Comparison of ENCODE assay signal across 9 mouse cellular contexts in the genomic region with DNA sequence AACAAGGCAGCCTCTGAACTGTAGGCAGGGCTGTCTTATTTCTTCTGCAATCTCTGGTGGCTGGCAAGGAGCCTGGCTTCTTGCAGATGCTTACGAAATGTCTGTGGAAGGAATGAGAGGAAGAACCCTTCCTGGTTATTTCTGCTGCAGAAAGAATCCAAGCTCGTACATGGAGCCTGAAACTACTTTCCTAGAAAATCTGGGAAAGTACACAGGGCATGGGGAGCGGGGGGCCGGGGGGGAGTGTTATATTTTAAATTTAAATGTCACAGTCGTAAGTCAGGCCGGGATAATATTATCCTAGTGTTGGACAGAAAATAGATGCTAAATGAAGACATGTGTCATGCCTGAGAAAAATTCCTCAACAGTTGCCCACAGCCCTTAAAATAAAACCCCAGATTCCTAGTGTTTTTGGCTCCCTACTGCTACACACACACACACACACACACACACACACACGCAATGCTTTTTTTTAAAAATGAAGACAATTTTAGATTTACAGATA. TPM values are rescaled to one million over a fixed set of nuclear protein-coding genes. Genes with fewer than 3 reads are reported as not detected.
DNase-seq lines count a peak whose midpoint lies in the region; ATAC-seq and TF ChIP-seq lines count a peak whose summit lies in the region.
"Had no signal": no experiment of that assay in that cellular context is flagged by ENCODE, and none has a peak within 500 bp of the region (broad histone marks: within the 10 kb centered on the region; RNA-seq: fewer than 3 reads in every experiment).

No protein-coding gene starts in this region.

- 71% methylated on average over 7 of the region's 7 CpGs for WGBS in heart, adult 2 months
- 88% methylated on average over 7 of the region's 7 CpGs for WGBS in hindbrain, embryonic 16.5 days
- WGBS in kidney, embryonic 15.5 days = 79% methylated on average over 7 of the region's 7 CpGs

- no peaks in the 10 kb centered on the region for H3K9me3 ChIP-seq in hindbrain, embryonic 16.5 days (ENCODE audit: control insufficient read depth, low read length)
- no peaks in the 10 kb centered on the region for H3K9me3 ChIP-seq in kidney, embryonic 15.5 days (replicated peaks)

- intact Hi-C loops in heart, adult 2 months (cut with DNase I) = no loop called here

- no peaks in the 10 kb centered on the region for H3K4me1 ChIP-seq in heart, adult 2 months (ENCODE audit: control insufficient read depth, insufficient read depth, low read length)
- H3K4me1 ChIP-seq in hindbrain, embryonic 16.5 days (ENCODE audit: control insufficient read depth, insufficient read depth, low read depth, low read length) = no peaks in the 10 kb centered on the region
- H3K4me1 ChIP-seq in kidney, embryonic 15.5 days = 0 out of 2 replicates have a peak, but pooled peaks cover 3% of the 10 kb centered on the region

- no peak for ATAC-seq in hindbrain, embryonic 16.5 days
- no peak for ATAC-seq in kidney, embryonic 15.5 days (replicated peaks; ENCODE audit: low FRiP score)

- H3K9ac ChIP-seq in heart, adult 2 months (ENCODE audit: low read depth, low read length) = no peak overlapping the region
- H3K9ac ChIP-seq in hindbrain, embryonic 16.5 days (ENCODE audit: low read depth, low read length) = no peak overlapping the region
- H3K9ac ChIP-seq in kidney, embryonic 15.5 days = no peak overlapping the region
- H3K9ac ChIP-seq: liver, embryonic 14.5 days had no signal

- no peak for TF ChIP-seq CTCF in heart, adult 2 months (IDR thresholded peaks at IDR 0.05)

- no peaks in the 10 kb centered on the region for H3K79me2 ChIP-seq in heart, adult 2 months (replicated peaks; ENCODE audit: control insufficient read depth, insufficient read depth, low read length)
- no peaks in the 10 kb centered on the region for H3K79me2 ChIP-seq in myocyte (ENCODE audit: control insufficient read depth, insufficient read depth)

- H3K27ac ChIP-seq in heart, adult 2 months = no peak overlapping the region
- no peak overlapping the region for H3K27ac ChIP-seq in hindbrain, embryonic 16.5 days (ENCODE audit: low read depth, low read length)
- no peak overlapping the region for H3K27ac ChIP-seq in kidney, embryonic 15.5 days
- H3K27ac ChIP-seq: liver, embryonic 14.5 days had no signal

- H3K4me2 ChIP-seq in myocyte (ENCODE audit: low read depth) = no peak overlapping the region
- H3K4me2 ChIP-seq in hindbrain, embryonic 16.5 days (ENCODE audit: low read length) = no peak overlapping the region
- no peak overlapping the region for H3K4me2 ChIP-seq in kidney, embryonic 15.5 days

- no peak overlapping the region for H3ac ChIP-seq in myocyte (ENCODE audit: control insufficient read depth, insufficient read length)

- TF ChIP-seq EP300 in heart, adult 2 months (IDR thresholded peaks at IDR 0.05; ENCODE audit: insufficient read depth, low read depth, low read length) = no peak

- TF ChIP-seq POLR2A in heart, adult 2 months (IDR thresholded peaks at IDR 0.05; ENCODE audit: insufficient read depth, low read depth, low read length) = no peak
- TF ChIP-seq POLR2A in myocyte (IDR thresholded peaks at IDR 0.05; ENCODE audit: insufficient read length, low read depth) = no peak

- DNase-seq in heart, adult 2 months = peak; percentile 38 to 48
- DNase-seq in heart, postnatal 4 days = no peak
- peak; percentile 43 for DNase-seq in brain, embryonic 18.5 days (ENCODE audit: low read depth, low spot score)
- DNase-seq in layer of hippocampus, adult 18-20 months (ENCODE audit: low spot score in 2 of 2) = peak; percentile 47 to 72
- no peak for DNase-seq in spleen, adult 18-20 months

- H3K4me3 ChIP-seq in heart, adult 2 months = no peak overlapping the region
- H3K4me3 ChIP-seq in myocyte = no peak overlapping the region
- no peak overlapping the region for H3K4me3 ChIP-seq in hindbrain, embryonic 16.5 days (ENCODE audit: low read length)
- no peak overlapping the region for H3K4me3 ChIP-seq in kidney, embryonic 15.5 days (replicated peaks)

- 0 out of 2 replicates have a peak, but pooled peaks cover 1% of the 10 kb centered on the region for H3K27me3 ChIP-seq in heart, adult 2 months (ENCODE audit: control insufficient read depth, insufficient read depth, low read length)
- H3K27me3 ChIP-seq in myocyte (ENCODE audit: control insufficient read depth, insufficient read depth, insufficient read length) = peaks cover 6% of the 10 kb centered on the region
- no peaks in the 10 kb centered on the region for H3K27me3 ChIP-seq in hindbrain, embryonic 16.5 days (replicated peaks; ENCODE audit: control insufficient read depth, insufficient read depth, low read length)
- no peaks in the 10 kb centered on the region for H3K27me3 ChIP-seq in kidney, embryonic 15.5 days

- no peaks in the 10 kb centered on the region for H3K36me3 ChIP-seq in heart, adult 2 months (ENCODE audit: control insufficient read depth, insufficient read depth, low read length)
- H3K36me3 ChIP-seq in myocyte (ENCODE audit: control insufficient read depth, insufficient read depth) = no peaks in the 10 kb centered on the region
- no peaks in the 10 kb centered on the region for H3K36me3 ChIP-seq in hindbrain, embryonic 16.5 days (ENCODE audit: control insufficient read depth, insufficient read depth, low read length)
- no peaks in the 10 kb centered on the region for H3K36me3 ChIP-seq in kidney, embryonic 15.5 days

TF ChIP-seq in myocyte, 11 proteins besides CTCF, POLR2A, EP300 and RAD21:
- no peak for TF ChIP-seq MAX (IDR thresholded peaks at IDR 0.05; ENCODE audit: low read depth)
- no peak for TF ChIP-seq MYOD1 (IDR thresholded peaks at IDR 0.05; ENCODE audit: control insufficient read depth in 1 of 3, insufficient read length in 2 of 3, low read depth in 2 of 3)
- TF ChIP-seq CEBPB (IDR thresholded peaks at IDR 0.05; ENCODE audit: insufficient read depth, poor library complexity, severe bottlenecking) = 0 out of 2 replicates have a peak, but pooled peaks have one; percentile 42
- TF ChIP-seq SRF (IDR thresholded peaks at IDR 0.05; ENCODE audit: control insufficient read depth, insufficient read length, low read depth) = no peak
- TF ChIP-seq E2F4 (IDR thresholded peaks at IDR 0.05; ENCODE audit: insufficient read depth) = no peak

RNA-seq across cellular contexts. Expression of a gene that starts 7.2 kb away (rescaled TPM):
- 10 to 100 TPM; 23.5 to 24.7 TPM for total RNA-seq in heart, adult 2 months (2021)
- 22.3 and 24.2 TPM in 2 replicates for polyA plus RNA-seq in heart, adult 2 months (2012; rRNA removed)
- total RNA-seq in heart, postnatal 4 days (2021) = 10 to 100 TPM; 37.4 to 40.4 TPM
- total RNA-seq in layer of hippocampus, adult 18-20 months (2021) = 10 to 100 TPM; 46.9 to 49.2 TPM
- polyA plus RNA-seq in myocyte (2012; fragmentation: generic; extraction: Trizol) = 21.1 TPM
- polyA plus RNA-seq in hindbrain, embryonic 16.5 days (2015; fragmentation: Nextera tagmentation; extraction: Ambion mirVana) = 60.2 and 62.0 TPM in 2 replicates
- polyA plus RNA-seq in kidney, embryonic 15.5 days (2015; fragmentation: Nextera tagmentation; extraction: Ambion mirVana) = 106 and 110 TPM in 2 replicates

Comparison
In these comparisons a context has a peak if more than half of its experiments do, and no peak if none do; other contexts are left out.
1. DNase-seq: peak in heart, adult 2 months (2 of 2), brain, embryonic 18.5 days (single experiment) and layer of hippocampus, adult 18-20 months (2 of 2); none in heart, postnatal 4 days (single experiment) and spleen, adult 18-20 months (0 of 2).